Mouse (Mus musculus) CH12.LX (cell line): Measurements from ENCODE around the gene Otud4.

Experiments
- CTCF ChIP-seq, 2 experiments: IDR thresholded peaks in 1 of 2; conservative IDR thresholded peaks in 1 of 2; 2 replicates each; pipeline ENCODE4 v1.5.1; 2011 to 2012; ENCODE audit warnings: low read depth in 2 of 2, low read length in 2 of 2, improper control_type of control experiment in 1 of 2, inconsistent platforms in 1 of 2, mild to moderate bottlenecking in 1 of 2, moderate library complexity in 1 of 2
- JUN ChIP-seq: IDR thresholded peaks from 2 replicates; pipeline ENCODE4 v1.6.1; 2011; ENCODE audit warnings: low read depth, mild to moderate bottlenecking, low read length, improper control_type of control experiment, moderate library complexity; ENCODE audit not compliant: insufficient read depth
- MXI1 ChIP-seq: IDR thresholded peaks from 2 replicates; pipeline ENCODE4 v1.6.1; 2011; ENCODE audit warnings: mild to moderate bottlenecking, low read depth, low read length, improper control_type of control experiment
- POLR2A ChIP-seq: IDR thresholded peaks from 2 replicates; pipeline ENCODE4 v1.6.1; 2011; ENCODE audit warnings: low read depth, mild to moderate bottlenecking, improper control_type of control experiment, low read length
- TCF12 ChIP-seq: IDR thresholded peaks from 2 replicates; pipeline ENCODE4 v1.6.1; 2014; ENCODE audit warnings: low read depth, mild to moderate bottlenecking, inconsistent platforms, low read length, improper control_type of control experiment
- USF1 ChIP-seq: IDR thresholded peaks from 2 replicates; pipeline ENCODE4 v1.6.1; 2014; ENCODE audit warnings: low read depth, mild to moderate bottlenecking, inconsistent platforms, low read length, improper control_type of control experiment
- ZKSCAN1 ChIP-seq: IDR thresholded peaks from 2 replicates; pipeline ENCODE4 v1.6.1; 2012; ENCODE audit warnings: low read depth, inconsistent platforms, low read length, improper control_type of control experiment, borderline replicate concordance

DNA sequence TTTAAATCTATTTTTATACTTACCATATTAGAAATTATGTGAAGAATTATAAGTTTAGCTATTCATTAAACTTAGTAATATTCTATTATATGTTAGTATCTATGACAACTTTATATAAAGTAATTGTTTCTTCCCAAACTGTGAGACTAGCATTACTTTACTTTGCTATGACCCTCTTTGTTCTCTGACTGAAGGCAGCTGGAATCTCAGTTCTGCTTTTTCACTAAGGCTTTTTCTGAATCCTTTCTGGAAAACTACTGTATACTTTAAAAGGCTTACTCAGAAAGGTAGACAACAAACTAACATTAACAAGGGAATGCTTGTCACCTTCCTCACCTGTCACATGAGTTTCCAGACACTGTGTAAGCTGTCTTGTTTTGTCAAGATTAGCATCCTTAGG is 83.9 kb downstream of the Otud4 start:
- TF ChIP-seq POLR2A (no peak), CTCF (conservative IDR thresholded peaks at IDR 0.05 in 1 of 2, IDR thresholded peaks at IDR 0.05 in 1 of 2; ENCODE audit: low read depth in 2 of 2, low read length in 2 of 2) (no peak), TCF12 (no peak), MXI1 (no peak), USF1 (no peak), ZKSCAN1 (no peak), JUN (no peak)
